Mouse (Mus musculus) lung, postnatal 0 days (tissue): ENCODE results near the gene Tfip11.

Experiments used
- CTCF ChIP-seq: IDR thresholded peaks from 2 replicates; pipeline ENCODE4 v1.5.1; 2016; ENCODE audit warnings: antibody characterized with exemption, mild to moderate bottlenecking
- EP300 ChIP-seq: IDR thresholded peaks from 2 replicates; pipeline ENCODE4 v1.6.1; 2016; ENCODE audit warnings: antibody characterized with exemption, mild to moderate bottlenecking, control low read depth

DNA sequence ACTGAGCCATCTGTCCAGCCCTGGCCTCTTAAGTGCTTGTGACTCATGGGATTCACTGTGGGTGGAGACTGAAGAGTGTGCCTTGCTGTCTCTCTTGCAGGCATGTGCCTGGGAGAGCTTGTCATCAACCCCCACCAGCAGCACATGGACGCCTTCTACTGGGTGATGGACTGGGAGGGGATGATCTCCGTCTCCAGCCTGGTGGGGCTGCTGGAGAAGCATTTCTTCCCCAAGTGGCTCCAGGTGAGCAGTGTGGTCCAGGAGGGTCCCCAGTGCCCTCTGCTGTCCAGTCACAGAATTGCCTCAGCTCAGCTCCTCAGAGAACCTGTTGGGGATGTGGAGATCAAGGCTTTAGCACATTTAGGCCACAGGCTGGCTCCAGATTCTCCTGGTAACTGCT is 9.3 kb downstream of the Tfip11 start:
- TF ChIP-seq CTCF (peak; percentile 79), EP300 (no peak)
